Mouse (Mus musculus) small intestine, adult 10 weeks (tissue): ENCODE measurements around the gene Pitpnm1. TPM values are rescaled to one million over a fixed set of nuclear protein-coding genes. Genes with fewer than 3 reads are reported as not detected.

Source experiments
- polyA plus RNA-seq: library from polyadenylated mRNA; stranded (reverse); fragments of 350-450 nt; fragmentation: Illumina TruSeq; extraction: RNeasy Lipid Tissue Mini Kit (QIAGEN cat#74804); gene quantifications from one replicate; pipeline ENCODE4 v1.2.3, GENCODE M21; 2014; ENCODE audit warnings: low replicate concordance

The Pitpnm1 gene
- polyA plus RNA-seq, result 0.93 TPM

GRCm38 (mm10) chr19:4099837-4100717 lies at the start of gene Pitpnm1:
Pitpnm1 (plus strand) TSS chr19:4099998.

DNA sequence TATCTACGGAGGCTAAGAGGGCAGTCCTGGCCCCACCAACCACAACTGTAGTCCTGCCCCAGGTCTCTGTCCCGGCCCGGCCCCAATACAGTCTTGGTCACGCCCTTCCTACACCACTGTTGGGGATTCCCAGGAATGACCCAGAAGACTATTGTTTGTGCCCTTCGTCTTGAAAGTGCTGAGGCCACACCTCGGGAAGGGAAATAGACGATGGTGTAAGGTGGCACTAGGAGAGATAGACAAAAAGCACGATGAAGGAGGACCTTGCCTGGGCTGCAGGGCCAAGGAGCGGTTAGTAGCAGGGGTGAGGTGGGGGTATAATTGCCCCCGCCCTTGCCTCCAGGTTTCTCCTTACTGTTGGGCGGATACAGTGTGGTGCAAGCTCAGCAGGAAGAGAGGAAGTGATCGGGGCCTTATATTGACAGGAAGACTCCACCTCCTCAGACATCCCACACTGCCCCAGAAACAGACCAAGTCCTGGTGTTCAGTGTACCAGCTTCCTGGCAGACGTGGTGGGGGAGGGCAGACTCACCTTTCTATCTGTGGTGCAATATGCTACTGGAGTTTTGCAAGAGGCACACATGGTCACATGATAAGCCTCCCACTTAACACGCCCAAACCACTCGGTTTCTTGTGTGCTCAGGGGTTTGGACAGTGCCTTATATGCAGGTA lies 40.6 kb upstream of the Pitpnm1 start, which contains the start of gene Gstp3:
Gene Gstp3, minus strand, starts transcription at position 501 of the 672 bp plus-strand sequence.

GRCm38 (mm10) chr19:4081394-4081793 lies 18.4 kb upstream of the Pitpnm1 start, which contains the start of gene Cabp2:
Cabp2 (plus strand) TSS chr19:4081578.

DNA sequence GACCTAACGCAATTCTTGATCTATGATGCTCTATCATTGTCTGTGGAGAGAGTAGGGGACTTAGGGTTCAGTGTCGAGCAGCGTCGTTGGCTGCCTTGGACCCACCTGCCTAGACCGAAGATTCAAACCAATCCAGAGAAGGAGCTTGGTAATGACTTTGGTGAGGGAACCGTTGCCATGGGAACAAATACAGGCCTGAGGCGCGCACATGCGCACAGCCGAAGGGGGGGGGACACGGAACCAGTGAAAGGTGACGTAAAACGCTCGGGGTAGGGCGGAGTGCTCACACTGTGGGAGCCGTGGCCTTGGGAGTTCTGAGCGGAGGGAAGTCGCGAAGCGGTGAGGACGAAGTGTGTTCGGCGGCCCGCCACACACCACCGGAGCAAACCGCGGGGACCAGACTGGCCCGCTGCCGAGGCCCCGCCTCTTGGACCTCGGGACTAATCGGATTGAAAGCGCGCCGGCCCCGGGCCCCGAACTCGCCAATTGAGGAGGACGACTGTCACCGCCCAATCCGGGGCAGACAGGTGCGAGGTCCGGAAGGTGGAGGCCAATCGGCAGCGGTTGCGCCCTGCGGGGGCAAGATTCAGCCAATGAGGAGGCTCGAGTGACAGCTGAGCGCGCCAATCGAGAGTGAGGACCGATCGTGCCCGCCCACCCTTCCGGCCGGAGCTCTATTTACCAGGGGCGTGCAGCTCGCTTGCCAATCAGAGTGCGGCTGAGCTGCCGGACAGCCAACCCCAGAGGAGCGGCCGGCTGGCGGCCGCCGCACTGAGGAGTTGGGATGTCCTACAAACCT lies 3.0 kb upstream of the Pitpnm1 start, which contains the start of gene Cdk2ap2:
Gene Cdk2ap2, plus strand, starts transcription at position 541 of the 799 bp plus-strand sequence.

DNA sequence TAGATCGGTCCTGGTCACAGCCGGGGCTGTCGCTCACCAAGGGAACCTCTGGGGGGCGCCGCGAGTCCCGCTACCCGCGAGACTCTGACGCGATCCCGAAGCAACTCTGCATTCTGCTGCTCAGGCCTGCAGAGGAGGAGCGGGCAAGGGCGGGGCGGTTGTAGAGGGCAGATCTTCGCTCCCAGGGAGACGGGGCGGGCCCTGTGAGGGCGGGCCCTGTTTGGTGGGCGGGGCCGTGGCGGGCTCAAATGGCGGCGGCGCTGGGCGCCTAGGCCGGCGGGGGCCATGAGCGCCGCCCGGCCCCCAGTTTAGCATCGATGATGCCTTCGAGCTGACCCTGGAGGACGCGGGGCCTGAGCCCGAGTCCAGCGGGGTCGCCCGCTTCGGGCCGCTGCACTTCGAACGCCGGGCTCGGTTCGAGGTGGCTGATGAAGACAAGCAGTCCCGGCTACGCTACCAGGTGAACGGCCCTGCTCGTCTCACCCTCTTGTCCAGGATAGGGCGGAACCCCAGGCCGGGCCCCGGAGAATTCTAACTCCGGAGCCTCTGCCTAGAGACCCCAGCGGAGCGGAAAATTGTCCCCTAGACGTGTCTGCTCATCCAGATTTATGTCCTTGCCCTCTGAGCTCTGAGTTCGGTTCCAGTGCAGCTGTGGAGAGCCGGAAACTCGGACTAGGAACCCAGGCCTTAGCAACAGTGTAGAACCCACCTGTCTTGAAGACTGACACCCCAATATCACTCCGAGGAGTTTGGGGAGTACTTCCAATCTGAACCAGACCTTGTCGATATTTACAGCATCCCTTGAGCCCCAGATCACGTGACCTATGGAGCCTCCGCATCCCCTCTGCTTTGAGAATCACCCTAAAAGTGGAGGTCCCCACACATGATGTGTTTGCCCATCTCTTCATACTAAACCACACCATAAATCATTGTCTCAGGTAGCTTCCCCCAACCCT lies 26.2 kb downstream of the Pitpnm1 start, which contains the start of gene Aip:
Gene Aip, minus strand, starts transcription at position 118 of the 956 bp plus-strand sequence.

GRCm38 (mm10) chr19:4139446-4139845 lies 39.6 kb downstream of the Pitpnm1 start, which contains the start of gene Gpr152:
Gpr152 (plus strand) TSS chr19:4139787.

GRCm38 (mm10) chr19:4143759-4144268 lies 44.0 kb downstream of the Pitpnm1 start, which contains the start of gene Cabp4:
Cabp4 (minus strand) TSS chr19:4144033.

GRCm38 (mm10) chr19:4148491-4148806 lies 48.7 kb downstream of the Pitpnm1 start, which contains the start of gene Coro1b:
Coro1b (plus strand) TSS chr19:4148619.

GRCm38 (mm10) chr19:4153232-4153654 lies 53.4 kb downstream of the Pitpnm1 start, which contains the start of gene Ptprcap:
Ptprcap (plus strand) TSS chr19:4153604.

GRCm38 (mm10) chr19:4162646-4163542 lies 63.1 kb downstream of the Pitpnm1 start, which contains the start of gene Rps6kb2:
Rps6kb2 (minus strand) TSS chr19:4163354.

Other genes starting within 250 kb of the Pitpnm1 start
- gene Chka, start 248.2 kb upstream of the Pitpnm1 start, polyA plus RNA-seq, result 266 TPM
- gene Tcirg1, start 192.9 kb upstream of the Pitpnm1 start, polyA plus RNA-seq, result 1.8 TPM
- gene Ndufs8, start 187.2 kb upstream of the Pitpnm1 start, polyA plus RNA-seq, result 0.63 TPM
- gene Aldh3b1, start 170.2 kb upstream of the Pitpnm1 start, polyA plus RNA-seq, result 1.9 TPM
- 0.33 TPM for gene Unc93b1, start 164.8 kb upstream of the Pitpnm1 start, polyA plus RNA-seq
- not detected for gene Aldh3b3, start 141.4 kb upstream of the Pitpnm1 start, polyA plus RNA-seq
- not detected for gene Aldh3b2, start 127.7 kb upstream of the Pitpnm1 start, polyA plus RNA-seq
- 5.0 TPM for gene Acy3, start 113.4 kb upstream of the Pitpnm1 start, polyA plus RNA-seq
- gene Tbx10, start 107.2 kb upstream of the Pitpnm1 start, polyA plus RNA-seq, result not detected
- not detected for gene Nudt8, start 99.4 kb upstream of the Pitpnm1 start, polyA plus RNA-seq
- 0.19 TPM for gene Gm49405, start 99.4 kb upstream of the Pitpnm1 start, polyA plus RNA-seq
- gene Doc2g, start 96.7 kb upstream of the Pitpnm1 start, polyA plus RNA-seq, result not detected
- 2.5 TPM for gene Ndufv1, start 87.2 kb upstream of the Pitpnm1 start, polyA plus RNA-seq
- gene Gstp1, start 62.0 kb upstream of the Pitpnm1 start, polyA plus RNA-seq, result 15.3 TPM
- 8.5 TPM for gene Gstp2, start 54.0 kb upstream of the Pitpnm1 start, polyA plus RNA-seq
- not detected for gene Gstp3, start 40.4 kb upstream of the Pitpnm1 start, polyA plus RNA-seq
- not detected for gene Cabp2, start 18.4 kb upstream of the Pitpnm1 start, polyA plus RNA-seq
- gene Cdk2ap2, start 2.8 kb upstream of the Pitpnm1 start, polyA plus RNA-seq, result 2.9 TPM
- not detected for gene Aip, start 25.9 kb downstream of the Pitpnm1 start, polyA plus RNA-seq
- not detected for gene Gpr152, start 39.8 kb downstream of the Pitpnm1 start, polyA plus RNA-seq
- gene Cabp4, start 44.0 kb downstream of the Pitpnm1 start, polyA plus RNA-seq, result 0.71 TPM
- gene Coro1b, start 48.6 kb downstream of the Pitpnm1 start, polyA plus RNA-seq, result 9.9 TPM
- gene Ptprcap, start 53.6 kb downstream of the Pitpnm1 start, polyA plus RNA-seq, result 1.9 TPM
- 1.9 TPM for gene Rps6kb2, start 63.4 kb downstream of the Pitpnm1 start, polyA plus RNA-seq
- gene Carns1, start 75.5 kb downstream of the Pitpnm1 start, polyA plus RNA-seq, result 0.67 TPM
- gene Tbc1d10c, start 91.3 kb downstream of the Pitpnm1 start, polyA plus RNA-seq, result 0.56 TPM
- 39.0 TPM for gene Ppp1ca, start 92.1 kb downstream of the Pitpnm1 start, polyA plus RNA-seq
- 1.7 TPM for gene Rad9a, start 101.7 kb downstream of the Pitpnm1 start, polyA plus RNA-seq
- gene Clcf1, start 114.2 kb downstream of the Pitpnm1 start, polyA plus RNA-seq, result 0.33 TPM
- gene AC109138.7, start 114.4 kb downstream of the Pitpnm1 start, polyA plus RNA-seq, result not detected
- not detected for gene Pold4, start 131.9 kb downstream of the Pitpnm1 start, polyA plus RNA-seq
- gene Ssh3, start 169.2 kb downstream of the Pitpnm1 start, polyA plus RNA-seq, result 4.9 TPM
- gene Ankrd13d, start 183.1 kb downstream of the Pitpnm1 start, polyA plus RNA-seq, result not detected
- gene Grk2, start 206.2 kb downstream of the Pitpnm1 start, polyA plus RNA-seq, result 13.4 TPM